Mouse (Mus musculus) lung, postnatal 0 days (tissue): ENCODE measurements around the gene Gm17359.

Experiments
- CTCF ChIP-seq: IDR thresholded peaks from 2 replicates; pipeline ENCODE4 v1.5.1; 2016; ENCODE audit warnings: antibody characterized with exemption, mild to moderate bottlenecking
- EP300 ChIP-seq: IDR thresholded peaks from 2 replicates; pipeline ENCODE4 v1.6.1; 2016; ENCODE audit warnings: antibody characterized with exemption, mild to moderate bottlenecking, control low read depth

GRCm38 (mm10) chr3:79493064-79493463 lies 156.6 kb downstream of the Gm17359 start:
- TF ChIP-seq CTCF = peak; percentile 14; the same call in 1 of the 2 replicates
- peak; percentile 71 for TF ChIP-seq EP300
